Mouse (Mus musculus): ENCODE measurements around the gene Vmn2r91.
"Not testable (repeated sequence)": the region's sequence is repeated elsewhere in the genome, so short reads cannot be mapped to it uniquely, and the experiment has no call there.

Gene Vmn2r91

GRCm38 (mm10) chr17:18084716-18085115 lies at the start of gene Vmn2r91:
Gene Vmn2r91, plus strand, starts transcription at chr17:18085016.
- DNase-seq (ENCODE audit: extremely low spot score, low read depth, low spot score) = not testable (repeated sequence)

GRCm38 (mm10) chr17:18049124-18049523 lies 35.7 kb upstream of the Vmn2r91 start, which contains the start of gene Vmn2r124:
Gene Vmn2r124, plus strand, starts transcription at chr17:18049424.
- DNase-seq (ENCODE audit: extremely low spot score, low read depth, low spot score) = no peak

- not testable (repeated sequence) for DNase-seq (ENCODE audit: extremely low spot score, low read depth, low spot score)
Observed at GRCm38 (mm10) chr17:18095626-18096025, 10.8 kb downstream of the Vmn2r91 start.

- not testable (repeated sequence) for DNase-seq (ENCODE audit: extremely low spot score, low read depth, low spot score)
Observed at GRCm38 (mm10) chr17:18102265-18102664, 17.4 kb downstream of the Vmn2r91 start.

- DNase-seq (ENCODE audit: extremely low spot score, low read depth, low spot score) = not testable (repeated sequence)
Observed at GRCm38 (mm10) chr17:18151587-18151986, 66.8 kb downstream of the Vmn2r91 start, which contains the start of gene Vmn2r92. Gene Vmn2r92, plus strand, starts transcription at chr17:18151887.

GRCm38 (mm10) chr17:18161194-18161593 lies 76.4 kb downstream of the Vmn2r91 start:
- not testable (repeated sequence) for DNase-seq (ENCODE audit: extremely low spot score, low read depth, low spot score)
